Comparison of ENCODE assay signal across 8 mouse cellular contexts in genomic region chr17:33930280-33931158, GRCm38 (mm10). TPM values are rescaled to one million over a fixed set of nuclear protein-coding genes. Genes with fewer than 3 reads are reported as not detected.
DNase-seq lines count a peak whose midpoint lies in the region; ATAC-seq and TF ChIP-seq lines count a peak whose summit lies in the region.

No protein-coding gene starts in this region.

- peak overlapping the region; percentile 84 for H3K27ac ChIP-seq in cerebellum, adult 2 months (ENCODE audit: insufficient read depth, low read length)
- peak overlapping the region; percentile 99 for H3K27ac ChIP-seq in intestine, embryonic 16.5 days (ENCODE audit: low read length)
- peak overlapping the region; percentile 97 for H3K27ac ChIP-seq in limb, embryonic 15.5 days
- H3K27ac ChIP-seq in midbrain, embryonic 15.5 days = peak overlapping the region; percentile 93

- peak overlapping the region; percentile 94 for H3K4me3 ChIP-seq in cerebellum, adult 2 months (replicated peaks; ENCODE audit: insufficient read depth, low read depth, low read length)
- H3K4me3 ChIP-seq in intestine, embryonic 16.5 days (ENCODE audit: low read length) = peak overlapping the region; percentile 87
- H3K4me3 ChIP-seq in limb, embryonic 15.5 days = peak overlapping the region; percentile 87
- H3K4me3 ChIP-seq in midbrain, embryonic 15.5 days = peak overlapping the region; percentile 93

- DNase-seq in ovary, adult 18-20 months (ENCODE audit: low spot score) = peak; percentile 48
- DNase-seq in ovary, postnatal 10 days (ENCODE audit: low spot score) = no peak
- DNase-seq in cerebellum, adult 2 months = peak; percentile 70 to 73
- DNase-seq in thymus, adult 18-20 months = peak; percentile 74 to 80

- TF ChIP-seq CTCF in cerebellum, adult 2 months (IDR thresholded peaks at IDR 0.05; ENCODE audit: borderline replicate concordance, insufficient read depth, low read depth, low read length) = no peak

- no peaks in the 10 kb centered on the region for H3K27me3 ChIP-seq in cerebellum, adult 2 months (ENCODE audit: control insufficient read depth, insufficient read depth, low read length)
- no peaks in the 10 kb centered on the region for H3K27me3 ChIP-seq in intestine, embryonic 16.5 days (replicated peaks; ENCODE audit: control insufficient read depth, insufficient read depth, low read length)
- no peaks in the 10 kb centered on the region for H3K27me3 ChIP-seq in limb, embryonic 15.5 days
- no peaks in the 10 kb centered on the region for H3K27me3 ChIP-seq in midbrain, embryonic 15.5 days (replicated peaks)

- H3K4me1 ChIP-seq in cerebellum, adult 2 months (ENCODE audit: control insufficient read depth, insufficient read depth, low read length) = peaks cover 5% of the 10 kb centered on the region; the same call in 1 of the 2 replicates
- peaks cover 17% of the 10 kb centered on the region for H3K4me1 ChIP-seq in intestine, embryonic 16.5 days (ENCODE audit: control insufficient read depth, insufficient read depth, low read length)
- peaks cover 32% of the 10 kb centered on the region for H3K4me1 ChIP-seq in limb, embryonic 15.5 days
- H3K4me1 ChIP-seq in midbrain, embryonic 15.5 days = peaks cover 26% of the 10 kb centered on the region

- ATAC-seq in granulocyte monocyte progenitor cell, adult 5-6 weeks (replicated peaks; ENCODE audit: poor library complexity, severe bottlenecking) = peak; percentile 38
- peak; percentile 23 for ATAC-seq in intestine, embryonic 16.5 days
- ATAC-seq in limb, embryonic 15.5 days (ENCODE audit: insufficient number of reproducible peaks, low FRiP score, low TSS enrichment, low read depth) = no peak
- ATAC-seq in midbrain, embryonic 15.5 days (replicated peaks) = no peak; the same call in 1 of the 2 replicates

- WGBS in cerebellum, adult 2 months = under 1% methylated on average over 45 of the region's 45 CpGs
- under 1% methylated on average over 42 of the region's 45 CpGs for WGBS in intestine, embryonic 16.5 days
- WGBS in limb, embryonic 15.5 days = under 1% methylated on average over 45 of the region's 45 CpGs
- WGBS in midbrain, embryonic 15.5 days = under 1% methylated on average over 45 of the region's 45 CpGs

- H3K9me3 ChIP-seq in intestine, embryonic 16.5 days (ENCODE audit: control insufficient read depth, low read length) = no peaks in the 10 kb centered on the region
- no peaks in the 10 kb centered on the region for H3K9me3 ChIP-seq in limb, embryonic 15.5 days
- H3K9me3 ChIP-seq in midbrain, embryonic 15.5 days = no peaks in the 10 kb centered on the region

- peak overlapping the region; percentile 85 for H3K9ac ChIP-seq in intestine, embryonic 16.5 days (ENCODE audit: low read depth, low read length)
- peak overlapping the region; percentile 76 for H3K9ac ChIP-seq in limb, embryonic 15.5 days
- H3K9ac ChIP-seq in midbrain, embryonic 15.5 days = peak overlapping the region; percentile 89

- TF ChIP-seq POLR2A in cerebellum, adult 2 months (IDR thresholded peaks at IDR 0.05; ENCODE audit: borderline replicate concordance, insufficient read depth, low read length) = no peak

- H3K4me2 ChIP-seq in intestine, embryonic 16.5 days (ENCODE audit: low read depth, low read length) = peak overlapping the region; percentile 98
- H3K4me2 ChIP-seq in limb, embryonic 15.5 days = peak overlapping the region; percentile 97
- peak overlapping the region; percentile 99 for H3K4me2 ChIP-seq in midbrain, embryonic 15.5 days

- peaks cover 15% of the 10 kb centered on the region; the same call in 1 of the 2 replicates for H3K36me3 ChIP-seq in intestine, embryonic 16.5 days (ENCODE audit: control insufficient read depth, insufficient read depth, low read length)
- H3K36me3 ChIP-seq in limb, embryonic 15.5 days = peaks cover 48% of the 10 kb centered on the region
- H3K36me3 ChIP-seq in midbrain, embryonic 15.5 days (replicated peaks) = no peaks in the 10 kb centered on the region

RNA-seq across cellular contexts. Expression of gene Rgl2, which starts 1.2 kb away (rescaled TPM):
- polyA plus RNA-seq in cerebellum, adult 2 months (2012; rRNA removed) = 171 and 183 TPM in 2 replicates
- total RNA-seq in granulocyte monocyte progenitor cell, adult 5-6 weeks (2014; fragmentation: Nextera tagmentation) = 44.6 and 78.3 TPM in 2 replicates
- 35.5 and 35.8 TPM in 2 replicates for total RNA-seq in granulocyte monocyte progenitor cell, adult 5-6 weeks (2017)
- 24.4 and 25.9 TPM in 2 replicates for polyA plus RNA-seq in intestine, embryonic 16.5 days (2015; fragmentation: Nextera tagmentation; extraction: Ambion mirVana)
- polyA plus RNA-seq in limb, embryonic 15.5 days (2015; fragmentation: Nextera tagmentation; extraction: Ambion mirVana) = 51.8 and 58.5 TPM in 2 replicates
- polyA plus RNA-seq in midbrain, embryonic 15.5 days (2015; fragmentation: Nextera tagmentation; extraction: Ambion mirVana) = 60.9 and 61.1 TPM in 2 replicates

RNA-seq across cellular contexts. Expression of gene Pfdn6, which starts 9.6 kb away (rescaled TPM):
- 117 and 135 TPM in 2 replicates for polyA plus RNA-seq in cerebellum, adult 2 months (2012; rRNA removed)
- 177 and 226 TPM in 2 replicates for total RNA-seq in granulocyte monocyte progenitor cell, adult 5-6 weeks (2014; fragmentation: Nextera tagmentation)
- 149 and 168 TPM in 2 replicates for total RNA-seq in granulocyte monocyte progenitor cell, adult 5-6 weeks (2017)
- polyA plus RNA-seq in intestine, embryonic 16.5 days (2015; fragmentation: Nextera tagmentation; extraction: Ambion mirVana) = 150 and 167 TPM in 2 replicates
- 132 and 139 TPM in 2 replicates for polyA plus RNA-seq in limb, embryonic 15.5 days (2015; fragmentation: Nextera tagmentation; extraction: Ambion mirVana)
- 178 TPM in 2 replicates for polyA plus RNA-seq in midbrain, embryonic 15.5 days (2015; fragmentation: Nextera tagmentation; extraction: Ambion mirVana)

RNA-seq across cellular contexts. Expression of gene Wdr46, which starts 9.9 kb away (rescaled TPM):
- polyA plus RNA-seq in cerebellum, adult 2 months (2012; rRNA removed) = 13.3 and 14.0 TPM in 2 replicates
- 41.4 and 56.6 TPM in 2 replicates for total RNA-seq in granulocyte monocyte progenitor cell, adult 5-6 weeks (2014; fragmentation: Nextera tagmentation)
- total RNA-seq in granulocyte monocyte progenitor cell, adult 5-6 weeks (2017) = 48.6 and 53.9 TPM in 2 replicates
- polyA plus RNA-seq in intestine, embryonic 16.5 days (2015; fragmentation: Nextera tagmentation; extraction: Ambion mirVana) = 24.3 and 26.1 TPM in 2 replicates
- polyA plus RNA-seq in limb, embryonic 15.5 days (2015; fragmentation: Nextera tagmentation; extraction: Ambion mirVana) = 31.4 and 36.0 TPM in 2 replicates
- 25.9 and 26.2 TPM in 2 replicates for polyA plus RNA-seq in midbrain, embryonic 15.5 days (2015; fragmentation: Nextera tagmentation; extraction: Ambion mirVana)

RNA-seq across cellular contexts. Expression of gene Zbtb22, which starts 14.8 kb away (rescaled TPM):
- 30.2 and 33.4 TPM in 2 replicates for polyA plus RNA-seq in cerebellum, adult 2 months (2012; rRNA removed)
- total RNA-seq in granulocyte monocyte progenitor cell, adult 5-6 weeks (2014; fragmentation: Nextera tagmentation) = 11.9 and 22.0 TPM in 2 replicates
- 16.8 and 23.9 TPM in 2 replicates for total RNA-seq in granulocyte monocyte progenitor cell, adult 5-6 weeks (2017)
- 12.9 and 15.0 TPM in 2 replicates for polyA plus RNA-seq in intestine, embryonic 16.5 days (2015; fragmentation: Nextera tagmentation; extraction: Ambion mirVana)
- 14.0 and 15.5 TPM in 2 replicates for polyA plus RNA-seq in limb, embryonic 15.5 days (2015; fragmentation: Nextera tagmentation; extraction: Ambion mirVana)
- polyA plus RNA-seq in midbrain, embryonic 15.5 days (2015; fragmentation: Nextera tagmentation; extraction: Ambion mirVana) = 18.1 and 18.3 TPM in 2 replicates

RNA-seq across cellular contexts. Expression of gene Tapbp, which starts 14.8 kb away (rescaled TPM):
- polyA plus RNA-seq in cerebellum, adult 2 months (2012; rRNA removed) = 27.7 and 28.5 TPM in 2 replicates
- total RNA-seq in granulocyte monocyte progenitor cell, adult 5-6 weeks (2014; fragmentation: Nextera tagmentation) = 68.2 and 76.8 TPM in 2 replicates
- total RNA-seq in granulocyte monocyte progenitor cell, adult 5-6 weeks (2017) = 48.0 and 57.7 TPM in 2 replicates
- polyA plus RNA-seq in intestine, embryonic 16.5 days (2015; fragmentation: Nextera tagmentation; extraction: Ambion mirVana) = 44.5 and 45.8 TPM in 2 replicates
- 42.1 and 46.3 TPM in 2 replicates for polyA plus RNA-seq in limb, embryonic 15.5 days (2015; fragmentation: Nextera tagmentation; extraction: Ambion mirVana)
- polyA plus RNA-seq in midbrain, embryonic 15.5 days (2015; fragmentation: Nextera tagmentation; extraction: Ambion mirVana) = 23.6 and 28.6 TPM in 2 replicates

Comparison
In these comparisons a context has a peak if more than half of its experiments do, and no peak if none do; other contexts are left out.
1. ATAC-seq: peak in granulocyte monocyte progenitor cell, adult 5-6 weeks (single experiment) and intestine, embryonic 16.5 days (single experiment); none in limb, embryonic 15.5 days (single experiment) and midbrain, embryonic 15.5 days (single experiment).
2. Peak in every context shown above with its lines, with median percentiles within 50 percentile points of each other: H3K27ac ChIP-seq, H3K4me3 ChIP-seq, H3K4me2 ChIP-seq and H3K9ac ChIP-seq.